Mouse (Mus musculus): ENCODE measurements around the gene Hrg.

- no peak for TF ChIP-seq GATA1 (IDR thresholded peaks at IDR 0.05; ENCODE audit: low read length)
- no peak for TF ChIP-seq TAL1 (IDR thresholded peaks at IDR 0.05; ENCODE audit: low read length)
Measured at GRCm38 (mm10) chr16:22962256-22962655, 11.4 kb downstream of the Hrg start.

Data from erythroblast, embryonic 14.5 days (primary cell).